Mouse (Mus musculus): ENCODE results near the gene Gsg1. TPM values are rescaled to one million over a fixed set of nuclear protein-coding genes. Genes with fewer than 3 reads are reported as not detected.

Gene Gsg1
- total RNA-seq, 2 experiments from 2014 or later: 0.32 to 0.89 TPM

- intact Hi-C loops (cut with DNase I): no loop called here
- DNase-seq: no peak
These were observed 8.4 kb upstream of the Gsg1 start for GRCm38 (mm10) chr6:135262565-135262964.

- DNase-seq: no peak
- intact Hi-C loops (cut with DNase I): no loop called here
These were observed 7.0 kb upstream of the Gsg1 start for GRCm38 (mm10) chr6:135261124-135261523.

- intact Hi-C loops (cut with DNase I): no loop called here
- no peak for DNase-seq
These were observed 6.3 kb upstream of the Gsg1 start for GRCm38 (mm10) chr6:135260435-135260834.

- intact Hi-C loops (cut with DNase I): loop anchor here (2.0 kb wide), 1 partner anchor 60 kb away; no protein-coding TSS in a partner anchor
- DNase-seq: peak; percentile 86 to 91
These were observed 1.4 kb downstream of the Gsg1 start for GRCm38 (mm10) chr6:135252728-135253077.

GRCm38 (mm10) chr6:135251849-135252727 lies 2.1 kb downstream of the Gsg1 start:
- peak; percentile 33 to 36 for DNase-seq

GRCm38 (mm10) chr6:135250926-135251699 lies 3.0 kb downstream of the Gsg1 start:
- DNase-seq: no peak
- intact Hi-C loops (cut with DNase I): loop anchor here (2.0 kb wide), 1 partner anchor 112 kb away; the partner anchor contains the start of gene Emp1

More at GRCm38 (mm10) chr6:135251849-135252727, 2.1 kb downstream of the Gsg1 start:
- intact Hi-C loops (cut with DNase I): loop anchor here (2.0 kb wide), 2 partner anchors 61 to 111 kb away; partner anchors contain the start of gene Emp1

- DNase-seq: peak; percentile 84 to 88
- intact Hi-C loops (cut with DNase I): loop anchor here (1.0 to 10.0 kb wide), 4 partner anchors 113 to 575 kb away; partner anchors contain the start of gene Emp1
These were observed 4.2 kb downstream of the Gsg1 start for GRCm38 (mm10) chr6:135249846-135250531.

GRCm38 (mm10) chr6:135247861-135248260 lies 6.3 kb downstream of the Gsg1 start:
- no peak for DNase-seq
- intact Hi-C loops (cut with DNase I): loop anchor here (10.0 kb wide), 1 partner anchor 577 kb away; no protein-coding TSS in a partner anchor

GRCm38 (mm10) chr6:135245586-135245985 lies 8.6 kb downstream of the Gsg1 start:
- intact Hi-C loops (cut with DNase I): loop anchor here (10.0 kb wide), 1 partner anchor 579 kb away; no protein-coding TSS in a partner anchor
- DNase-seq: no peak

GRCm38 (mm10) chr6:135240361-135240760 lies 13.8 kb downstream of the Gsg1 start:
- intact Hi-C loops (cut with DNase I): loop anchor here (10.0 kb wide), 1 partner anchor 584 kb away; no protein-coding TSS in a partner anchor
- DNase-seq: no peak

- intact Hi-C loops (cut with DNase I): no loop called here
- no peak for DNase-seq
These were observed 15.9 kb downstream of the Gsg1 start for GRCm38 (mm10) chr6:135238211-135238610.

GRCm38 (mm10) chr6:135237326-135237725 lies 16.8 kb downstream of the Gsg1 start:
- DNase-seq: peak; percentile 46 to 48
- intact Hi-C loops (cut with DNase I): loop anchor here (1.0 to 2.0 kb wide), 3 partner anchors 49 to 151 kb away; no protein-coding TSS in a partner anchor

- intact Hi-C loops (cut with DNase I): loop anchor here (2.0 kb wide), 2 partner anchors 88 to 150 kb away; no protein-coding TSS in a partner anchor
- DNase-seq: no peak
These were observed 17.6 kb downstream of the Gsg1 start for GRCm38 (mm10) chr6:135236576-135236975.

GRCm38 (mm10) chr6:135235742-135236141 lies 18.4 kb downstream of the Gsg1 start:
- intact Hi-C loops (cut with DNase I): loop anchor here (2.0 kb wide), 2 partner anchors 87 to 149 kb away; no protein-coding TSS in a partner anchor
- no peak for DNase-seq

- intact Hi-C loops (cut with DNase I): no loop called here
- no peak for DNase-seq
These were observed 21.5 kb downstream of the Gsg1 start for GRCm38 (mm10) chr6:135232443-135233182.

GRCm38 (mm10) chr6:135230586-135230985 lies 23.6 kb downstream of the Gsg1 start:
- DNase-seq: no peak
- intact Hi-C loops (cut with DNase I): no loop called here

- intact Hi-C loops (cut with DNase I): no loop called here
- DNase-seq: no peak
These were observed 25.6 kb downstream of the Gsg1 start for GRCm38 (mm10) chr6:135228465-135228941.

GRCm38 (mm10) chr6:135223786-135224416 lies 30.2 kb downstream of the Gsg1 start:
- intact Hi-C loops (cut with DNase I): no loop called here
- no peak for DNase-seq

- no peak for DNase-seq
- intact Hi-C loops (cut with DNase I): no loop called here
These were observed 34.2 kb downstream of the Gsg1 start for GRCm38 (mm10) chr6:135219916-135220315.

All from heart, postnatal 10 days (tissue).